ENCODE assay signal across 13 mouse cellular contexts in the genomic region with DNA sequence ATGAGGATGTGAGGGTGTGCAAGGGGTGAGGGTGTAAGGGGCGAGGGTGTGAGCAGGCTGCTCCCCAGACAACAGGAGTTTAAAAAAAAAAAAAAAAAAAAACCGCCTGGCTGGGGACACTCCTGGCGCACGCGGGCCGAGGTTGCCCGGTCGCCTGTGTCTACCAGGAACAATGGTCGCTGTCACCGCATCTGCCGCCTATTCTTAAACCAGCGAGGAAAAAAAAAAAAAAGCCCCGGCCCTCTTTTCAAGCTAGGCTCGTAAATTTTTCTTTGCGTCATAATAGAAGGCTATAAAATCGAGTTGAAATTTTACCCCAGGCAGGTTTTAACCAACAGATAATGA. TPM values are rescaled to one million over a fixed set of nuclear protein-coding genes. Genes with fewer than 3 reads are reported as not detected.
A peak's percentile ranks its signal among the peaks of the same experiment; 100 is the strongest.
DNase-seq lines count a peak whose midpoint lies in the region; ATAC-seq and TF ChIP-seq lines count a peak whose summit lies in the region.
"Had no signal": no experiment of that assay in that cellular context is flagged by ENCODE, and none has a peak within 500 bp of the region (broad histone marks: within the 10 kb centered on the region; RNA-seq: fewer than 3 reads in every experiment).

No protein-coding gene starts in this region.

- H3K9ac ChIP-seq in kidney, embryonic 16.5 days (replicated peaks; ENCODE audit: low read length): peak overlapping the region; percentile 67
- H3K9ac ChIP-seq in hindbrain, postnatal 0 days (replicated peaks; ENCODE audit: low read length): peak overlapping the region; percentile 49; the same call in 1 of the 2 replicates
- peak overlapping the region; percentile 86 for H3K9ac ChIP-seq in neural tube, embryonic 13.5 days
- H3K9ac ChIP-seq: heart, embryonic 15.5 days had no signal

- intact Hi-C loops in left cerebral cortex, postnatal 25 days (cut with DNase I): loop anchor here (10.0 kb wide), 1 partner anchor 1458 kb away; the partner anchor contains the start of gene Sp9

- H3K36me3 ChIP-seq in kidney, embryonic 16.5 days (ENCODE audit: insufficient read depth, low read length): peaks cover 2% of the 10 kb centered on the region; the same call in 1 of the 2 replicates
- no peaks in the 10 kb centered on the region for H3K36me3 ChIP-seq in hindbrain, postnatal 0 days (ENCODE audit: insufficient read depth, low read length)
- H3K36me3 ChIP-seq in neural tube, embryonic 13.5 days: peaks cover 34% of the 10 kb centered on the region
- H3K36me3 ChIP-seq: heart, embryonic 15.5 days had no signal

- peaks cover 12% of the 10 kb centered on the region for H3K27me3 ChIP-seq in kidney, embryonic 16.5 days (ENCODE audit: insufficient read depth, low read length)
- H3K27me3 ChIP-seq in hindbrain, postnatal 0 days (ENCODE audit: insufficient read depth, low read length): peaks cover 59% of the 10 kb centered on the region
- H3K27me3 ChIP-seq in neural tube, embryonic 13.5 days: no peaks in the 10 kb centered on the region

- peak overlapping the region; percentile 62 for H3K27ac ChIP-seq in kidney, embryonic 16.5 days (ENCODE audit: low read length)
- peak overlapping the region; percentile 84 for H3K27ac ChIP-seq in hindbrain, postnatal 0 days
- H3K27ac ChIP-seq in neural tube, embryonic 13.5 days (replicated peaks): peak overlapping the region; percentile 99
- H3K27ac ChIP-seq: heart, embryonic 15.5 days had no signal

- peaks cover 79% of the 10 kb centered on the region for H3K4me1 ChIP-seq in kidney, embryonic 16.5 days (ENCODE audit: insufficient read depth, low read length)
- no peaks in the 10 kb centered on the region for H3K4me1 ChIP-seq in hindbrain, postnatal 0 days (ENCODE audit: insufficient read depth, low read length)
- H3K4me1 ChIP-seq in neural tube, embryonic 13.5 days (replicated peaks): peaks cover 98% of the 10 kb centered on the region

- H3K4me2 ChIP-seq in kidney, embryonic 16.5 days (replicated peaks; ENCODE audit: low read depth, low read length): peak overlapping the region; percentile 76
- peak overlapping the region; percentile 49 for H3K4me2 ChIP-seq in hindbrain, postnatal 0 days (ENCODE audit: low read depth, low read length)
- H3K4me2 ChIP-seq in neural tube, embryonic 13.5 days: peak overlapping the region; percentile 68

- ATAC-seq in kidney, embryonic 16.5 days (ENCODE audit: low FRiP score, low TSS enrichment): no peak
- ATAC-seq in hindbrain, postnatal 0 days: no peak
- ATAC-seq in neural tube, embryonic 13.5 days (ENCODE audit: low read depth): 0 out of 2 replicates have a peak, but pooled peaks have one; percentile 9
- ATAC-seq: activated CD4-positive, CD25-positive, alpha-beta regulatory T cell, adult 4 months had no signal

- no peak for DNase-seq in kidney, adult 8-10 months
- peak; percentile 52 for DNase-seq in embryo, embryonic 9.5 days (ENCODE audit: extremely low spot score)
- peak; percentile 24 for DNase-seq in hindbrain, postnatal 0 days (ENCODE audit: low spot score)
- DNase-seq in adrenal gland, adult (ENCODE audit: inconsistent age in 2 of 2, low spot score in 1 of 2): no peak
- DNase-seq in adrenal gland, postnatal 25 days: no peak
- DNase-seq in left cerebral cortex, postnatal 25 days (ENCODE audit: low spot score in 2 of 2): no peak
- DNase-seq: left cerebral cortex, postnatal 4 days; lung, postnatal 14 days had no signal

- TF ChIP-seq CTCF in hindbrain, postnatal 0 days (IDR thresholded peaks at IDR 0.05; ENCODE audit: low read depth): no peak

- no peaks in the 10 kb centered on the region for H3K9me3 ChIP-seq in kidney, embryonic 16.5 days (ENCODE audit: low read length)
- no peaks in the 10 kb centered on the region for H3K9me3 ChIP-seq in hindbrain, postnatal 0 days (ENCODE audit: low read length)
- H3K9me3 ChIP-seq in neural tube, embryonic 13.5 days: no peaks in the 10 kb centered on the region
- H3K9me3 ChIP-seq: heart, embryonic 15.5 days had no signal

- WGBS in kidney, embryonic 16.5 days: 3% methylated on average over 16 of the region's 16 CpGs
- under 1% methylated on average over 16 of the region's 16 CpGs for WGBS in hindbrain, postnatal 0 days
- WGBS in neural tube, embryonic 13.5 days: 1% methylated on average over 16 of the region's 16 CpGs

- H3K4me3 ChIP-seq in kidney, embryonic 16.5 days (ENCODE audit: low read length): peak overlapping the region; percentile 49
- H3K4me3 ChIP-seq in hindbrain, postnatal 0 days (ENCODE audit: low read length): peak overlapping the region; percentile 34
- peak overlapping the region; percentile 38 for H3K4me3 ChIP-seq in neural tube, embryonic 13.5 days

RNA-seq across cellular contexts. Expression of gene Gm28230, which starts 6.8 kb away (rescaled TPM):
- 1.3 and 2.1 TPM in 2 replicates for polyA plus RNA-seq in kidney, embryonic 16.5 days (2015; fragmentation: Nextera tagmentation; extraction: Ambion mirVana)
- 1.3 and 3.5 TPM in 2 replicates for total RNA-seq in hindbrain, postnatal 0 days (2014; rRNA removed)
- polyA plus RNA-seq in hindbrain, postnatal 0 days (2015; fragmentation: Nextera tagmentation; extraction: Ambion mirVana): 0.37 and 0.70 TPM in 2 replicates
- polyA plus RNA-seq in neural tube, embryonic 13.5 days (2015; fragmentation: Nextera tagmentation; extraction: Ambion mirVana): 2.2 and 2.4 TPM in 2 replicates
- total RNA-seq in adrenal gland, postnatal 25 days (2021): 3.3 and 3.6 TPM in 2 replicates
- total RNA-seq in left cerebral cortex, postnatal 25 days (2021): not detected
- total RNA-seq: left cerebral cortex, postnatal 4 days had no signal
- polyA plus RNA-seq: activated CD4-positive, CD25-positive, alpha-beta regulatory T cell, adult 4 months; heart, embryonic 15.5 days had no signal

RNA-seq across cellular contexts. Expression of gene Hoxd4, which starts 21.6 kb away (rescaled TPM):
- 4.5 and 4.9 TPM in 2 replicates for polyA plus RNA-seq in kidney, embryonic 16.5 days (2015; fragmentation: Nextera tagmentation; extraction: Ambion mirVana)
- 13.9 and 18.1 TPM in 2 replicates for total RNA-seq in hindbrain, postnatal 0 days (2014; rRNA removed)
- 1.6 and 1.9 TPM in 2 replicates for polyA plus RNA-seq in hindbrain, postnatal 0 days (2015; fragmentation: Nextera tagmentation; extraction: Ambion mirVana)
- polyA plus RNA-seq in neural tube, embryonic 13.5 days (2015; fragmentation: Nextera tagmentation; extraction: Ambion mirVana): 6.9 and 7.2 TPM in 2 replicates
- total RNA-seq in adrenal gland, postnatal 25 days (2021): 27.8 and 34.1 TPM in 2 replicates
- not detected for total RNA-seq in left cerebral cortex, postnatal 25 days (2021)
- total RNA-seq: left cerebral cortex, postnatal 4 days had no signal
- polyA plus RNA-seq: activated CD4-positive, CD25-positive, alpha-beta regulatory T cell, adult 4 months had no signal

RNA-seq across cellular contexts. Expression of gene Hoxd3, which starts 21.6 kb away (rescaled TPM):
- polyA plus RNA-seq in kidney, embryonic 16.5 days (2015; fragmentation: Nextera tagmentation; extraction: Ambion mirVana): 14.6 and 15.4 TPM in 2 replicates
- 31.3 and 36.8 TPM in 2 replicates for total RNA-seq in hindbrain, postnatal 0 days (2014; rRNA removed)
- polyA plus RNA-seq in hindbrain, postnatal 0 days (2015; fragmentation: Nextera tagmentation; extraction: Ambion mirVana): 25.2 and 26.3 TPM in 2 replicates
- polyA plus RNA-seq in neural tube, embryonic 13.5 days (2015; fragmentation: Nextera tagmentation; extraction: Ambion mirVana): 24.2 and 33.8 TPM in 2 replicates
- 0.73 and 2.6 TPM in 2 replicates for total RNA-seq in adrenal gland, postnatal 25 days (2021)
- not detected for total RNA-seq in left cerebral cortex, postnatal 25 days (2021)
- total RNA-seq: left cerebral cortex, postnatal 4 days had no signal
- polyA plus RNA-seq: activated CD4-positive, CD25-positive, alpha-beta regulatory T cell, adult 4 months had no signal

RNA-seq across cellular contexts. Expression of gene Hoxd8, which starts 28.9 kb away (rescaled TPM):
- 41.0 and 45.6 TPM in 2 replicates for polyA plus RNA-seq in kidney, embryonic 16.5 days (2015; fragmentation: Nextera tagmentation; extraction: Ambion mirVana)
- 0.37 and 9.2 TPM in 2 replicates for total RNA-seq in hindbrain, postnatal 0 days (2014; rRNA removed)
- polyA plus RNA-seq in hindbrain, postnatal 0 days (2015; fragmentation: Nextera tagmentation; extraction: Ambion mirVana): 0.21 TPM in 1 of 2 replicates, not detected in the other
- 17.4 and 22.8 TPM in 2 replicates for polyA plus RNA-seq in neural tube, embryonic 13.5 days (2015; fragmentation: Nextera tagmentation; extraction: Ambion mirVana)
- total RNA-seq in adrenal gland, postnatal 25 days (2021): 27.2 and 33.9 TPM in 2 replicates
- total RNA-seq in left cerebral cortex, postnatal 25 days (2021): under 1 TPM in 1 of 2 experiments, not detected in 1; 0.14 TPM
- polyA plus RNA-seq: activated CD4-positive, CD25-positive, alpha-beta regulatory T cell, adult 4 months had no signal

RNA-seq across cellular contexts. Expression of gene Hoxd1, which starts 29.5 kb away (rescaled TPM):
- 0.99 and 1.00 TPM in 2 replicates for polyA plus RNA-seq in kidney, embryonic 16.5 days (2015; fragmentation: Nextera tagmentation; extraction: Ambion mirVana)
- total RNA-seq in hindbrain, postnatal 0 days (2014; rRNA removed): 0.26 and 1.7 TPM in 2 replicates
- polyA plus RNA-seq in hindbrain, postnatal 0 days (2015; fragmentation: Nextera tagmentation; extraction: Ambion mirVana): 0.43 and 0.46 TPM in 2 replicates
- polyA plus RNA-seq in neural tube, embryonic 13.5 days (2015; fragmentation: Nextera tagmentation; extraction: Ambion mirVana): 6.4 and 9.0 TPM in 2 replicates
- total RNA-seq in adrenal gland, postnatal 25 days (2021): not detected in 2 replicates
- under 1 TPM in 1 of 2 experiments, not detected in 1; 0.37 TPM for total RNA-seq in left cerebral cortex, postnatal 25 days (2021)
- total RNA-seq: left cerebral cortex, postnatal 4 days had no signal
- polyA plus RNA-seq: activated CD4-positive, CD25-positive, alpha-beta regulatory T cell, adult 4 months; heart, embryonic 15.5 days; large intestine, adult 2 months had no signal

Comparison
In these comparisons a context has a peak if more than half of its experiments do, and no peak if none do; other contexts are left out.
1. DNase-seq: peak in embryo, embryonic 9.5 days (single experiment) and hindbrain, postnatal 0 days (single experiment); none in kidney, adult 8-10 months (0 of 2), adrenal gland, adult (0 of 2), adrenal gland, postnatal 25 days (single experiment) and left cerebral cortex, postnatal 25 days (0 of 2).
2. RNA of gene Hoxd4, which starts 21.6 kb away (total RNA-seq): 27.8 to 34.1 TPM in adrenal gland, postnatal 25 days and 13.9 to 18.1 TPM in hindbrain, postnatal 0 days; not detected in left cerebral cortex, postnatal 25 days; every median in the first group is over 10 times any median in the second.
3. Peak in every context shown above with its lines, with median percentiles within 50 percentile points of each other: H3K27ac ChIP-seq, H3K4me2 ChIP-seq, H3K4me3 ChIP-seq and H3K9ac ChIP-seq.